Mouse (Mus musculus) heart, adult 9 months (tissue): ENCODE measurements around the gene Pir.

ENCODE experiments used
- DNase-seq, 2 experiments: peaks; one replicate each; pipeline ENCODE4 v3.0.0; 2022; ENCODE audit warnings: low spot score in 2 of 2

The Pir gene

DNA sequence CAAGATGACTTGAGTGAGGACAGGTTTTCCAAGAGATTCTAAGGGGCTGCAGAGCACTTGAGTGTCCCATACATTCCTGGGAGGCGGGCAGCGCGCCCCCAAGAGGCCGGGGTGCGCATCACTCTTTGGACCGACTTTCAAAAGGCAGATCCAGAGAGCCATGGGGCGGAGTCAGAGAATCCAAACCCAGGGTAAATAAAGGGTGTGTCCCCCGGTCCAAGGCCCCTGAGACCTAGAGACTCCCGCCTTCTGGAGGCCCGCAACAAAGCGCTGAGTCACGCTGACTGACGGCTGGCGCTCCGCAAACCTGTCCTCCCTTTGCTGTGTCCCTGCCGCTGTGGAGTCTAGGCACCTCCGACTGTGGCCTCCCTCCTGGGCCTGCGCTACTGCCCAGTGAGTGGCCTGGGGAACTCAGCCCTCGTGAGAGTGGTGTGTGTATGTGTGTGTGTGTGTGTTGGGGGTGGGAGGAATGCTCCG lies at the start of gene Pir:
TSS of gene Pir (plus strand) at position 87 of the 477 bp plus-strand sequence.
- DNase-seq: peak; percentile 64 to 69

DNA sequence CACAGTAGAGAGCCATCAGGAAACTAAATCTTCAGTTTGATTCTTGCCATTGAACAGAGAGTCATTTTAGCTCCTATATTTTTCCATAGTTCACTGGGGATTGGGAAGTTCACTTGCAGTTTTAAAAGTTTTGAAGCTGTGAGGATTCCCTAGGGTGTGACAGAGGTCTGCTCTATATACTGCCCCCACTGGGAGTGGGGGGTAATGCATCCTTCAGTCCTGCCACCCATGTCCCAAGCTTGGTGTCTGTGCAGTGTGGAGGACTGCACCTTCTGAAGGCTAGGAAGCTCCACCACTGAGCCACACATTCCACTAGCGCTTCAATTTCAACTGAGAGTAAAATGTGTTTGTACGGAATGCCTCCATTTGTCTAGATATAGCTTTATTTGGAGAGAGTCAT lies 47.2 kb upstream of the Pir start:
- no peak for DNase-seq

DNA sequence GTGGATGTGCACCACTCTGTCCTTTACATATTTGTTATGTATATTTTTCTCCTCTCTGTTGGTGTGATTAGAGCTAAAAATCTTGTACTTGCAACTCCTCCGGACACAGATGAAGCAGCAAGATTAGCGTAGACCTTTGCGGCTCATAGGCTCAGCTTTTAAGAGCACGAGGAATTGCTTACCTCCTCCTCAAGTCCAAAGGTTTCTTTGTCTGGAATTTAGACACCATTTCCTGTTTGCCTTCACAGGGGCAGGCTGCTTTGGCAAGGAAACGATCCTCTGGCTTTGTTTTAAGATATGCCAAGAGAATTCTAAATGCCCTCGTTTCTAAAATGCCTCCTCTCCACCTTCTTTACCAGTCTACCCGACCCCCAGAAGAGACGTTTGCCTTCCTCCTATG lies 35.8 kb upstream of the Pir start:
- no peak for DNase-seq

DNA sequence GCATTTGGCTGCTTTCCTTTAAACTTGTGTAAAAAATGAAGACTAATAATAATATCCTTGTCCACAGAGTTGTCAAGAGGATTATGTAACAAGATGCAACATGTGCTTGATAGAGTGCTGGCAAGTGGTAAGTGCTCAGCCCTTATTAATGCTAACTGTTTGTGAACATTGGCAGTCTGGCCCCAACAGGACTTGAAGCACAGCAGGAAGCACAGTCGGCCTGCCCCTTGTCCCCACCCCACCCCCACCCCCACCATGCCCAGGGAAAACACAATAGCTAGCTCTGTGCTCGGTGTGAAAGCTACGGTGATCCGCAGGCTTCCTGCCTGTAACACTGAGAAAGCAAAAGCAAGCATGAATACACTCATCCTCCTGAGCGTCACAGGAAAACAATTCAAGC lies 23.5 kb upstream of the Pir start:
- DNase-seq: peak in 1 of 2 experiments; percentile 19

DNA sequence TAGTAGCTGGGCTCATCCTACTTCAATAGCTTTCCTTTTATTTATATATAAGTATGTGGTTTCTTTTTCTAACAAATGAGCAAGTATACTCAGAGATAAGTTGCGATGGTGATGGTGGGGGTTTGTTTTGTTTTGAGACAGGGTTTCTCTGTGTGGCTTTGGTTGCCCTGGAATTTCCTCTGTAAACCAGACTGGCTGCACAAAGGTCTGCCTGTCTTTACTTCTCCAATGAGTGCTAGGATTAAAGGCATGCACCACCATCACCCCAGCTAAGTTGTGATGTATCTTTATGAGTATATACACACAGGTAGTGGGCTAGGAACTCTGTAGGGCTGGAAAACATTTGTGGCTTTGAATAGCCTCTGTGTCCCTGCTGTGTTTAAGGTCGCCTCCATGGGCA lies 22.4 kb upstream of the Pir start:
- DNase-seq: no peak

DNA sequence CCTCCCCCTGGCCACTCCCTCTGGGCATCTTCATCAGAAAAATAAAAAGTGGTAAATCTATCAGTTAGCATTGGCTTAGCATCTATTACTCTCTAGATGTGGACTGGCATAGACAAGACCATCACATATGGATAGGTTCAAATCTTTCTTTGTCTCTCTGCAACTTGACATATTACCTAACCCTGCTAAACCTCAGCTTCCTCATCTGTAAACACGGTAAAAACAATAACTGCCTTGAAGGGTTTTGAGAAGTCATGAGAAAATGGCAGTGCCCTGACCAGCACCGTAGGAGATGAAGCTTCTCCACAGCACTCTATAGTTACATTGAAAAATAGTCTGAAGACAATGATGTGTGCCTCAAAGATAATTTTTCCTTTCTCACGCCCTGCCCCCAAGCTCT lies 12.6 kb upstream of the Pir start:
- no peak for DNase-seq

DNA sequence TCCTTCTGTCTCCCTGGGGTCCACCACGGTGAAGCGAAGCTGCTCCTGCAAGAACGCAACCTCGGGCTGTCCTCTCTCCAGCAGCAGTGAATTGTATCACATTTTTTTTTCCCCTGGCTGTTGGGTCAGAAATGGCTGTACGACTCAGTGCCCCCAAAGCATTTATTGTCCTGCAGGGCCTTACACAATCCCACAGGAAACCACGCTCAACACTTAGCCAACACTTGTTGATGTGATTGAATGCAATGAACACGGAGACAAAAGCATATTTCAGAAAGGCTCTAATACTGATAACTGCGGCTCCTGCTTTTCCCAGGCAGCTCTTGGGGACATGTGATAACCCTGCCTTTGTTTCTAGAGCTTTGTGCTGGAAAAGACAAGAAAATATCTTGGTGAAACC lies 11.1 kb upstream of the Pir start, which contains the start of gene Bmx:
TSS of gene Bmx (minus strand) at position 137 of the 400 bp plus-strand sequence.
- no peak for DNase-seq

DNA sequence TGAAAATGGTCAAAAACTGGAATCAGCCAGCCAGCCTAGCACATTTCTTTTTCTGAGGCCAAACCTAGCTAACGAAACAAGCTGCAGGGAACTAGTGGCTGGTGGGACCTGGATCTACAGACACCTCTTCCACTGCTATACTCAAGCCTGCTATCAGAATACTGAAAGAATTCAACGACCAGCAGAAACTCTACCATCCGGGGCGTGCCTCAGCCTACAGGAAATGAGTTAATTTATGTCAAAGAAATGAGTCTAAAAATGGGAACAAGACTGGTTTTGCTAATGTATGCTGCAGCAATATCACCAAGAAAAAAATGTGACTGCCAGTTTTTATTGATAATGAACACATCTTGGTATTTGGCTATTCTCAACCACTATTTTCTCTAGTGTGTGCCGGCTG lies 10.5 kb upstream of the Pir start:
- no peak for DNase-seq

DNA sequence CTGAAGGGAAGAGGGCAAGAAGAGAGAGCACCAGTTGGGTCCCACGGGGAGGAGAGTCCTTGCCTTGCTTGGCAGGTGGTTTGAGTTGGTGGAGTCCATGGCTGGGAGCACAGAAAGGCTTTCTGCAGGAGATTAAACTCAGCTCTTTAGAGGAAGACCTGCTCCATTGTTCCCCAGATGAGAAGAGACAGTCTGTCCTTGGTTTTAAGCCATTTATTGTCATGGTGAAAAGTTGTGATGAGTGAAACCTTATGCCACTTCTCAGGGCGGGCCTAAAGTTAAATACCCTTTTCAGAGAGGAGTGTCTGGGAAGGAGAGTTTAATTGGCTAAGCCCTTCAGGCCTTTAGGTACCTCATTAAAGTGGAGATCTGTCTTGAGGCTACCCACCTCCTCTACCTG lies 6.9 kb upstream of the Pir start:
- DNase-seq: no peak

DNA sequence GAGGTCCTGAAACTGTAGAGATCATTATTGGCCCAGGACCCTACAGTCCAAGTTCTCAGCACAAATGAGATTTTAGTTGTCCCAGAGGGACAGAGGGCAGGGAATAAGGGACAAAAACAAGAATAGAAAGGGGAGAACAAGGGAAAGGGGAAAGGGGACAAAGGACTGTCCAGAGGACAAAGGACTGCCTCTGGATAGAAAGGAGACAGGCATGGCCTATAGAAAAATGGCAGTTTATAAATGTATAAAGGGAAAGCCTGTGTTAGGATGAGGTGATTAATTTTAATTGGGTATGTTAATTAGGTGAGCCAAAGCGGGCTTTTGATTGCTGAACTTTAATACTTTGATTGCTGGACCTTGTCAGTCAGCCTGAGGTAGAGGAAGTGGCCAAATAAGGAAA lies 4.3 kb upstream of the Pir start:
- DNase-seq: no peak

DNA sequence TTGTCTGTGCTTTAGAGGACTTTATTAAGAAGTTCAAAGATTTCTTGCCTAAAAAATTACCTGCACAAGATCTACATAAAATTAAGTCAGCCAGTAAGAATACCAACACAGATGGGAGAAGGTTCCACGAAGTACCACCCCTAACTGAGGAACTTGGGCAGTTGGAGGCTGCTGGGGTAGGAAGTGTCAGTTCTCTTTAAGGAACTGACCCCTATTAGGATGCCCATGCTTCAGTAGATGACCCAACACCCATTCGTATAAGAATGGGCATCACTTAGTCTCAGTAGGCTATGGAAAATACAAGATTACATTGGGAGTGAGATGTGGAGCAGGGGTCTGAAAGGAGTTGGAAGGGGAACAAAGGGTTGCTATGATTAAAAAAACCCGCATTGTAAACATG lies 1.4 kb downstream of the Pir start:
- DNase-seq: no peak

DNA sequence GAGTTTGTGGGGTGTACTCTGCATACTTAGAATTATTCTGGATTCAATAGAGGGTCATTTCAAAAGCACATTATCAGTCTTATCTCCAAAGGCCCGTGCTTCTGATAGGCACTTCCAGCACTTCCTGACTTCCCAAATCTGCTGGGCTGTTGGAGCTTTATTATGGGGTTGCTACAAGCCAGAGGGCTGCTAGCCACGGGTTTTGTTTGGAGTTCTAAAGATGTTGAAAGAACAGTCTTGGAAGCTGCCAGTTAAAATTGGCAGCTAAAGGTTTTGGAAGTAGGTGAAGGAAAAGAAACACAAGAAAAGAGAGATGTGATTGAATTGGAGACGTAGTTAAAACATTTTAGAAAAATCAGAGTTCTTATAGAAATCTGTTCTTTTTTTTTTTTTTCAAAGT lies 6.4 kb downstream of the Pir start:
- no peak for DNase-seq

DNA sequence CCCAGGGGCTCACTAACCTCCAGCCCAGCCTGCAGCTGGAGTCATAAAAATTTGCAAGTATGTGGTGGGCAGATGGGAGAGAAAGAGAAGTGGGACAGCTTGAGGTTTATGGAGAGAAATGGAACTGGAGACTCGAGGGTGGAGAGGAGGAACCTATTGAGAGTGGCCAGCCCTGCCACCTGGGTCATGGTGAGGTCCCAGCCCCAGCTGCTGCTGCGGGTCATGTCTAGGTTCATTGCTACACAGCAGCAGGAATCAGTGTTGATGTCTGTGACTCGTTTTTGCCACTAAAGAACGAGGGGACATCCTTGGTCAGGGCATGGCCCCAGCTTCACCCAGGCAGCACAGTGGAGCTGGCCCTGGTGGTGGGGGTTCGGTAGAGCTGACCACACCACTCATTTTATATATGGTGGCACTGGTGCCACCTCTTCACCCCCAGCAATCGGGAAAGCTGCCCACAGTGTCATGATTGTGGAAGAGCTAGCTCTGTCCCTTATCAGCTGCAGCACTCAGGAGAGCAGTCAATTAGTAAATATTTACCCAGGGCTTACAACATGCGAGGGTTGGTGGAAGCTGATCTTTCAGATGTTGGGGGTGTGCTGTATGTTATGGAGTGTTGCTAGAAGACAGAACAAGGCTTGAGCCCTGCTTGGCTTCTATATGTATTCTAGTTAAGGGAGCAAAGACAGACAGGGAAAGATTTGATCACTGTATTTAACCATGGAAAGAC lies 11.9 kb downstream of the Pir start:
- no peak for DNase-seq

DNA sequence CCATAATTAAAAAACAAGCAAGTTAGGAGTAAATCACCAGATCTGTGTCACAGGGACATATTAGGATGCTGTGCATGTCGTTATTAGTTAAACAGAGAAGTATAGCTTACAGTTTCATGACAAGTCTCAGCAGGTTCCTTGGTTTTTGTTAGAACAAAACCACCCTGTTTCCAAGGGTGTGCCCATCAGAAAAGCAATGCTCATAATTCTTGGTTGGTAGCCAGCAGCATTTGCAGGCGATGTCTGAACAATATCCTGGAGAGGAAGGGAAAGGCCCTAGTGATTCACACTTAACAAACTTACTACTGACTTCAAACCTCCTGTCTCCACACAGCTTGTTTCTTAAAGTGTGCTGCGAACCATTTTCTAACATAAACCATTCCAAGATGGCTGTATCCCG lies 14.6 kb downstream of the Pir start:
- DNase-seq: no peak

DNA sequence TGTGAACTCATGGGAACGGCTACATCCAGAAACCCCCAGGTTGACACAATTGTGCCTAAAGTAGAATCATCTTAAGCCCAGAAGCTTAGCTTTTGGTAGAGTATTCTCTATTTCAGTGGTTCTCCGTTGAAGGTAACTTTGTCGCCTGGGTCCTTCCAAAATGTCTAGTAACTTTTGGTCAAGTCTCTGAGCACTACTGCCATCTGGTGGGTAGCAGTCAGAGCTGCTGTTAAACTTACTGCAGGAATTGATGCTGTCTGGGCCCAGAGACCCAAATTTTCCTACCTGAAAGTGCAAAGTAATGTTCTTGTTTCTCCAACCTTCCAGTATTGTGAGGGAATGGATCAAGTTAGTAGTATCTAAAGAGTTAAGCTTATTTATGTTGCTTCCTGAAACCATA lies 17.9 kb downstream of the Pir start:
- no peak for DNase-seq

DNA sequence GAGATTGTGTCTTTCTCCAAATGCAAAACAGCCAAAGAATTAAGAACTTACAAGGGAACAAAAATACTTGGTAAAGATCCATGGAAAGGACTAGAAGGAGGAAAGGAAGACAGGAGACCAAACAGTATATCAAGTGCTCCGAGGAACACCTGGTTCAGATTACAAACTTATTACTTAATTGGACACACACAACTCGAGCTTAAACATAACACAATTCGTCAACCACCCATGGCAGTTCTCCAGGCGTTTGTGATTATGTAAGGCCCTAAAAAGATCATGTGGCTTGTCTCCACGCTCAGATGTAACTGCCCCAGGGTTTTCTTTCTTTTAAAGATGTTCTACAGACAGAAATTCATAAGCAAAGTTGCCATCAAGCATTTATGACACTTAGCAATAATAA lies 22.0 kb downstream of the Pir start:
- DNase-seq: peak in 1 of 2 experiments; percentile 13

DNA sequence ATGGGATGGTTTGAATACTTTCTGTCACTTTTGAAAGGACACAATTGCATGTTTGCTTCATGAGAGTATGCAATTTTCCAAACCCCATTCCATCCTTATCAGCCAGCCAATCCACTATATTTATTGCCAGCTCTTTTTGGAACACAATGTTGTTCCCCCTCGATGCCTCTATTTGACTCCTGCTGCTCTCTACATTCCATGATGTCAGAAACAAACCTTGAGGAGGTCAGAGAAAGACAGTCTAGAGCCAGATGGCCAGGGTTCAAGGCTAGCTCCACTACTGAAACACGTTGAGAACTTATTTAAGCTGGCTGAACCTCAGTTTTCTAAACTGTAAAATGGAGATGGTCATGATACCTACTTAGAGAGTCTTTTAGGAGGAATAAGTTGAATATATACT lies 37.1 kb downstream of the Pir start:
- peak in 1 of 2 experiments; percentile 7 for DNase-seq

DNA sequence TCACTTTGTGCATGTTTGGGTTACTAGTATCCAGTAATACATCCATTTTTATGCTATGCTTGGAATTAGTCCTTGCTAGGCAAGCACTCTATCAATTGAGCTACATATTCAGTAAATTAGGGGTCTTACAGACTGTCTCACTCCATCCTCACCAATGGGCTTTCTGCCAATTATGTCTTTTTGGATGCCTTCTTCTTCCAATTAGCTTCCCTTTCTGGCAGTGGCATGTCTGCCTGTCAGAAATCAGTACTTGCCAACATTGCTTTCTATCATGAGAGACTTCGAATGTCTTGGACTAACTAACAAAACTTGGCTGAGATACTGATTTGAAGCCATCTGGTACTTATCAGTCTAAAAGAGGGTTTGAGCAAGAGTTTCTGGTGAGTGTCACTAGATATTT lies 44.7 kb downstream of the Pir start:
- DNase-seq: no peak

DNA sequence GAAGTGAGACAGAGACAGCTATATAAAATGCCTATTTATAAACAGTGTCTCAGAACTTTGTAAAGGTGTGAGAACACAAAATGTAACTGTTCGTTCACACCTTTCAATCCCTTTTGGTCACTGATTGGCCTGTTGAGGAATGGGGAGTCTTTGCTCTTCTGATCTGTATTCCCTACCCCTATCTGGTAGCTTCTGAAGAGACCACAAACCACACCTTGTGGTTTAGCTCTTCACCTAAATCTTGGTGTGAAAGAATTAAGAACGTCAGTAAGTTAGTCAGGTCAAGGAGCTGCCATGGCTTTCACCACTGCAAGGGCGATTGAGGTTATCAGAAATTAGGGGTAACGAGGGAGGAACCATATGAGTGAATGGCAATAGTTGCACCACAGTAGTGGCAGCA lies 49.4 kb downstream of the Pir start:
- no peak for DNase-seq

DNA sequence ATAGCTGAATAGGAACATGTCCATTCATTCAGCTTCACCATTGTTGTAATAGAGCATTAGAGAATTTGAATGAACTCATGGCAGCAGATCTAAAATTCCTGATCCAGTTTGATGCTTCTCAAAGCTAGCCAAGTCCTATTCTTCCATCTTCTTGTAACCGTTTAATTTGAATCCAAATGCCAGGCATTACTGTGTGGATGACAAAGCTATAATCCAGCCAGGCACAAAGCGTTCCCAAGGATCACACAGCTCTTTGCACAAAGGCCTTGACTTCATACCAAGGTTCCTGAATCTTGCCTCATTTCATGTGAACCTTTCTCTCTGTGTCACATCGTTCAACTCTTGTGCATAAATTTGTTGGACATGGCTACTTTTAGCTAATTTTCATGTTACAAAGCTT lies 50.9 kb downstream of the Pir start:
- DNase-seq: no peak

DNA sequence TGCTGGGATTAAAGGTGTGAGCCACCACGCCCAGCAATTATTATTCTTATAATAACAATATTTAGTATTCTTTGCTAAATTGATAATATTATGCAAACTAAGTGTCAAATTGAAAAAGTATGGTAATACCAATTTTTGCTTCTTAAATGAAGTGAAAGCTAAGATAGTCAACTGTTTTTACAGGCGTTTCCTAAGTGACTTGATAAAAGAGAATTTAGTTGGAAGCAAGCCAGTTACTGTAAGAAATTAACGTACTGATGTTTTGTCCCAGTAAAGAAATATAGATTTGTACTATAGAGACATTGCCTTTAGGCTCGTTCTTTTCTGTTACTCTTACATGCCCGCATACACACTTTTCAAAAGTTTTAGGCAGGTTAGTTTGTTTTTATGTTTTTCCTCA lies 53.3 kb downstream of the Pir start:
- no peak for DNase-seq

DNA sequence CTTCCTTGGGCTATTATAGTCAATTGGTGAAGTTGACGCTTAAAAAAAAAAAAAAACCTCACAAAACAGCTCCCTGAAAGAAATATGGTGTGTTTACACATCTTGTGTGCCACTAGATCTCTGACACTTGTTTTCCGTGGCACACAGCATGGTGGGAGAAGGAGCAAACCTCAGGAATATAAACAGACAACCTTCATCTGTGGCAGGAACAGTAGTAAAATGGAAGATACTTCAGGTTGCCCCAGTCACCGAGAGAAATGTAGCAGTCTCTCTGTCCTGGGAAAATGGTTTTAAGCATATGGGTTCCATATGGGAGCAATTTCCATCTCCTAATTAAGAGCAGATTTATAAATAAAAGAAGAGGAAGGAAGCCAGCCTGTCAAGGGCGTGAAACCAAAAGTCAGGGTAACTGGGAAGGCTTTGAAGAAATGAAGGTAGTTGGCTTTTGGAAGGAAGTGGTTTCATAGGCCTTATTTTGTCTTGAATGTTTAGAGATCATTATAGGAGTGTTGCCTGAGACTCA lies 54.3 kb downstream of the Pir start:
- no peak for DNase-seq

DNA sequence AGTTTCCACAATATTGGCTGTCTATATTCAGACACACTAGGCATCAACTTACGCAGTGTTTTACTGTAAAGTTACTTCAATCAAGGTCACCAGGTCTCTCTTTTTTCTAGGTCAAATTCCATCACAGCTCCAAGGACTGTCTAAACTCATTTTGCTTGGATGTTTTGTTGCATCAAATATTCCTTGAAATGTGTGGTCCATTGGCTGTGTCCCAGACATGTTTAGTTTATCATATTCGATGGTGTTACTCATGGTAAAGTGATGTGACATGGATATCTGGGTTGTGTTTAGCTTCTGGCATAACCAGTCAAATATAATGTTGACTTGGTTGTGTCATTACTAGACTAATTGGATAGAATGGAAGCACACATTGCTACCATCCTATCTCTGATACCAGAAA lies 61.2 kb downstream of the Pir start:
- DNase-seq: no peak

DNA sequence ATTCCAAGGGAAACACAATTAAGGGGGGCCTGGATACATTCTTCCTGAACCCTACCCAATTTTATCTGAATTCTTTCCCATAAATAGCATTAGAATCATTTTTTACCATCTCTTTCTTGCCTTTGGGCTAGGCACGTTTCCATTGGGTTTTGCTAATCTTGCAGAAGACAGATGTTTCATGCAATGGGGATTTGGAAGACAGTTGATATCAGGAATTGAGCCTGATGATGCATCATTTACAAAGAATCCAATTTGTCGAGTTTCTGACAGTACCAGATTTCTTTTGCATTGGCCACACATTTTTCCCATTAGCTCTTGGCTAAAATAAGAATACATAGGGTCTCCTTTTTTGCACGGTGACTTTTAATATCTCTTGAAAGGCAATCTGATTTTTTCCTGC lies 61.6 kb downstream of the Pir start:
- no peak for DNase-seq
